Mouse (Mus musculus) liver, postnatal 0 days (tissue): ENCODE measurements around the gene Gm20388.

Experiments
- CTCF ChIP-seq: sonication (generic); IDR thresholded peaks from 2 replicates; pipeline ENCODE4 v1.5.1; 2016; ENCODE audit warnings: antibody characterized with exemption, low read depth
- EP300 ChIP-seq: IDR thresholded peaks from 2 replicates; pipeline ENCODE4 v1.6.1; 2016; ENCODE audit warnings: antibody characterized with exemption, low read depth, mild to moderate bottlenecking

- TF ChIP-seq CTCF (no peak), EP300 (no peak)
These were observed 1528.7 kb downstream of the Gm20388 start for GRCm38 (mm10) chr8:121439351-121439750.
